Mouse (Mus musculus) activated CD4-positive, CD25-positive, alpha-beta regulatory T cell, adult 4 months (primary cell): ENCODE data around the gene Nptx2. TPM values are rescaled to one million over a fixed set of nuclear protein-coding genes. Genes with fewer than 3 reads are reported as not detected.

Source experiments
- ATAC-seq: one replicate; pipeline ENCODE4 v1.8.0; 2017
- polyA plus RNA-seq, 2 experiments: library from polyadenylated mRNA; unstranded; fragments of 100-300 nt; shearing (Covaris generic); gene quantifications; one replicate each; pipeline ENCODE4 v1.2.1; 2017

Nptx2 gene
- polyA plus RNA-seq, 2 experiments from 2014 or later: not detected

DNA sequence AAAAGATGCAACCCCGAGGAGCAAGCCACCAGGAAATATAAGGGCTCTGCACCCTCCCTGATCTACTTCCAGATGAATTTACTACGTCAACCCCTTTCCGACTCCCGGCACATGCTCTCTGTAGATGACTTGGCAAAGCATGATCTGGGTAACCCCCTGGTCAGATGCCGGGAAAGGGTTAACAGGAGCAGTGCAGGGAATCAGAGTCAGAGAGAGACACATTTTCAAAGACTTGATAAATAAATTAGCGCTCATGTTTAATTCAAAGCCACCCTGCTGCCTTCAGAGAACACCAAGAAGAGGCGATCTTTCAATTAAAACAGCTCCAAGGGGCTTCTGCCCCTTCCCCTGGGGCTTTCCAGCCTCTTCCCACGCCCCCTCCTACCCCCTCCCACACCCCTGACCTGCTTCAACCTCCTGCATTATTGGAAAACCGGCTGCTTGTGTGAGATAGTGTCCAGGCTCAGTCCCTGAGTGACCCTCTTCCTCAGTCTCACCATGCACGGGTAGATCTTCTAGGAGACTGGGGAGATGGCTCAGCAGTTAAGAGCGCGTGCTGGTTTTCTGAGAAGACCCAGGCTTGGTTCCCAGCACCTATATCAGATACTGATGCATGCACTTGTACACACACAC is 45.7 kb downstream of the Nptx2 start:
- no peak for ATAC-seq

DNA sequence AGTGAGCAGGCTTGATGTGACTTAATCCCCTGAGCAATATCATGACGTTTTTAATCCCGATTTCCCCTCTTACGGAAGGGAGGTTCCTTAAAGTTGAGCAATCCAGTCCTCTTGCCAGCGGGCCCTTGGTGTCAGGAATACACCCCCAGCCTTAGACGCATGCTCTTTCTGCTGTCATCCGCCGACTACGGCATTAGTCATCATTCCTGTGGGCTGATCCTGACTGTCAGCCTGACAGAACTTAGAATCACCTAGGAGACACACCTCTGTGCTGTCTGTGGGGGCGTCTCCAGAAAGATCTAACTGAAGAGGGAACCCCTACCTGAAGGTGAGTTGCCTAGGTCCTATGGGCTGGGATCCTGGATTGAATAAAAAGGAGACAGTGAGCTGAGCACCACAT is 49.1 kb downstream of the Nptx2 start:
- no peak for ATAC-seq

Other genes starting within 250 kb of the Nptx2 start
- under 1 TPM; 0.70 to 0.87 TPM for gene Baiap2l1, start 187.8 kb upstream of the Nptx2 start, polyA plus RNA-seq
- gene Tmem130, start 215.9 kb downstream of the Nptx2 start, polyA plus RNA-seq: not detected
- gene Trrap, start 221.8 kb downstream of the Nptx2 start, polyA plus RNA-seq: 10 to 100 TPM; 50.9 to 69.5 TPM